Mouse (Mus musculus) liver, embryonic 16.5 days (tissue): ENCODE measurements around the gene Lrrc57. TPM values are rescaled to one million over a fixed set of nuclear protein-coding genes. Genes with fewer than 3 reads are reported as not detected.

Source experiments
- ATAC-seq: fragments of 200-750 bp; cut with Nextera tagmentation; 2 replicates; pipeline ENCODE4 v1.8.0; 2017; ENCODE audit warnings: low read depth, mild to moderate bottlenecking, moderate number of reproducible peaks, moderate library complexity
- H3K27ac ChIP-seq: fragments of 300-500 bp; sonication (generic); 2 replicates; pipeline ENCODE4 v1.5.1; 2014; ENCODE audit warnings: mild to moderate bottlenecking, low read length
- H3K27me3 ChIP-seq: fragments of 300-500 bp; sonication (generic); 2 replicates; pipeline ENCODE4 v1.6.1; 2014; ENCODE audit warnings: low read depth, low read length, mixed read lengths; ENCODE audit not compliant: control insufficient read depth, insufficient read depth
- H3K36me3 ChIP-seq: fragments of 300-500 bp; sonication (generic); 2 replicates; pipeline ENCODE4 v1.6.1; 2014; ENCODE audit warnings: mild to moderate bottlenecking; ENCODE audit not compliant: control insufficient read depth, insufficient read depth
- H3K4me1 ChIP-seq: fragments of 300-500 bp; sonication (generic); 2 replicates; pipeline ENCODE4 v1.6.1; 2014; ENCODE audit warnings: low read depth, low read length, mixed read lengths; ENCODE audit not compliant: control insufficient read depth
- H3K4me2 ChIP-seq: fragments of 300-500 bp; sonication (generic); 2 replicates; pipeline ENCODE4 v1.6.1; 2014; ENCODE audit warnings: low read depth, low read length, mixed read lengths
- H3K4me3 ChIP-seq: fragments of 300-500 bp; sonication (generic); 2 replicates; pipeline ENCODE4 v1.5.1; 2014; ENCODE audit warnings: low read depth, mild to moderate bottlenecking, low read length
- H3K9ac ChIP-seq: fragments of 300-500 bp; sonication (generic); 2 replicates; pipeline ENCODE4 v1.6.1; 2014; ENCODE audit warnings: low read depth, low read length
- H3K9me3 ChIP-seq: fragments of 300-500 bp; sonication (generic); replicated peaks from 2 replicates; pipeline ENCODE4 v1.6.1; 2016; ENCODE audit warnings: low read length; ENCODE audit not compliant: control insufficient read depth
- whole genome bisulfite sequencing: fragments of 180-500 bp; shearing (Covaris S2); extraction: QIAGEN DNeasy Blood & Tissue Kit; methylation state at CpG from one replicate; pipeline ENCODE4 v1.1.7; 2014; ENCODE audit not compliant: insufficient replicate concordance; 5-methylcytosine and 5-hydroxymethylcytosine counted together
- polyA plus RNA-seq: library from polyadenylated mRNA; unstranded; fragments of >200 nt; fragmentation: Nextera tagmentation; extraction: Ambion mirVana; gene quantifications from 2 replicates; pipeline ENCODE4 v1.2.1, GENCODE M21; 2015

The Lrrc57 gene
- polyA plus RNA-seq, 1 experiment from 2014 or later: 11.4 TPM

DNA sequence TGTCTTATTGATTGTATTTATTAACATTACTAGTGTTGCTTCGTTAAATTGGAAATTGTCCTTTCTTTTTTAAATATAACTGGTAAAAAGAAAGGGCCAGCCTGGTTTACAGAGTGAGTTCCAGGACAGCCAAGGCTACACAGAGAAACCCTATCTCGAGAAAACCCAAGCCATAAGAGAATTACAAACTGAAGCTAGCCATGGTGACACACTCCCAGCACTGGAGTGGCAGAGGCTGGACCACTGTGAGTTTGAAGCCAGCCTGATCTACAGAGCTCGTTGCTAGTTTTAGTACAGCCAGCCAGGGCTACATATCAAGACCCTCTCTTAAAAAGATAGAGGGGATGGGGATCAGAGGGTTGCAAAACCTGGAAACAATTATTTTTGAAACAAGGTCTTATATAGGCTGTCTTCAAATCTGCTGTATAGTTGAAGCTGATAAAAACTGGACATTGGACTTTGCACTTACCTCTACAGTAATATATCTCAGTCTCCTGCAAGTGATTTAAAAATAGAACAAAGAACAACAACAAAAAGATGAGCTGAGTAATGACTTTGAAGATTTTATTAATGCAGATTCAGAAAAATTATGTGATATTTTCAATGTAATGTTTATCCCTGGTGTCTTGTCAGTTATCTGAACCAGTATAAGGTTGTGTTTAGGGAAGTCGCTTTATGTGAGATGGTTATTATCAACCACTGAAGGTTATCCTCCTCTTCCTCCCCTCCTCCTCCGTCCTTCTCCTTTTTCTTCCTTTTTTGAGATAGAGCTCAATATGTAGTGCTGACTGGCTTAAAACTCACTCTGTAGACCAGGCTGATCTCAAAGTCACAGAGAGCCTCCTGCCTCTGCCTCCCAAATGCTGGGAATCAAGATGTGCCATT lies 7.2 kb upstream of the Lrrc57 start:
- Histone ChIP-seq H3K4me3 (no peak overlapping the region), H3K36me3 (peaks cover 27% of the 10 kb centered on the region), H3K4me1 (no peaks in the 10 kb centered on the region; the same call in 1 of the 2 replicates), H3K27me3 (no peaks in the 10 kb centered on the region), H3K4me2 (no peak overlapping the region), H3K27ac (no peak overlapping the region), H3K9me3 (no peaks in the 10 kb centered on the region), H3K9ac (no peak overlapping the region)
- 63% methylated on average over 5 of the region's 5 CpGs for WGBS
- ATAC-seq: no peak

DNA sequence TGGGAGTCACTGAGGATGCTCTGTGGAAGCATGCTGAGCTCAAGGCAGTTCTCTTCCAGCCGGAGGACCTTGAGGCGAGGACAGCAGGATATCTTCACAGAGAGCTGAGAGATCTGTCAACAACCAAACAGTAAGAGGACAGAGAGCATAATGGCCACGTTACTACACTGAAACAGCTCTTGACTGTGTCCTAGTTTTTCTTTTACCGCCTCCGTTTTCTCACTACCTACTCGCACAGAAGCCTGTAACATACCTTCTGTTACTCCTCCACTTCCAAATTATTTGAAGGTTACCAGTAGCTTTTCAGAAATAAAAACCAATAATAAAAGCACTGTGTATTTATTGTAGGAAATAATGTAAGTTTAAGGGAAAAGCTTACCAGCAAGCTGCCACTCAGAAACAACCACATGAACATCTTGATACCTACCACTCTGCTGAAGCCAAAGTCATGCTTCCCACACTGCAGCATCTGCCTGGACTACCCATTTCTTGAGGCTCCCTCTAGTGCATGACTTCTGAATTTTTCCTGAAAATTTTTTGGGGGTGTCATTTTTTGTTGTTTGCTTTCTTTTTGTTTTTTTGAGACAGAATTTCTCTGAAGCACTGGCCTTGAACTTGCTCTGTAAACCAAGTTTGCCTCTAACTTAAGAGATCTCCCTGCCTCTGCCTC lies 3.2 kb downstream of the Lrrc57 start:
- Histone ChIP-seq H3K4me1 (peaks cover 16% of the 10 kb centered on the region), H3K9me3 (no peaks in the 10 kb centered on the region), H3K27ac (no peak overlapping the region), H3K4me3 (no peak overlapping the region), H3K9ac (no peak overlapping the region), H3K27me3 (no peaks in the 10 kb centered on the region), H3K4me2 (no peak overlapping the region), H3K36me3 (peaks cover 3% of the 10 kb centered on the region; the same call in 1 of the 2 replicates)
- WGBS: 77% methylated on average over 6 of the region's 6 CpGs
- no peak for ATAC-seq

DNA sequence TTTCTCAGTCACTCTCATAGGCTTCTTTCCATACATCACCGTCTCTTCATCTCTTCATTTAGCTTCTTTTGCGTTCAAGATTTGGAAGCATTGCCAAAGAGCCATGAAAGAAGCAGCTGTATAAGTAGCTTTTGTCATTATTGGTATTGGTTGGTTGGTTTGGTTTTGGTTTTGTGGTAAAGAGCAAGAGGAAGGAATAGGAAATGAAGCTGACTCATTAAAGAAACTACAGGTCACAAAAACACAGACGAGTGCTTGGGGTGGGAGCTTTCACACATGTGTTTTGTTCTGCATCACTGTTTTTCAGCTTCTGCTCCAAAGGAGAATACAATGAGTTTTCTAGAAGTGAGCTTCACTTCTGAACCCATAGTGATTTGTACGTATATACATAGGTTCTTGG lies 9.8 kb downstream of the Lrrc57 start:
- peaks cover 27% of the 10 kb centered on the region for H3K36me3 ChIP-seq
- H3K9me3 ChIP-seq: no peaks in the 10 kb centered on the region
- H3K4me3 ChIP-seq: no peak overlapping the region
- no peaks in the 10 kb centered on the region for H3K27me3 ChIP-seq
- no peak overlapping the region for H3K9ac ChIP-seq
- H3K27ac ChIP-seq: no peak overlapping the region
- H3K4me1 ChIP-seq: no peaks in the 10 kb centered on the region
- H3K4me2 ChIP-seq: no peak overlapping the region
- 72% methylated on average over 4 of the region's 4 CpGs for WGBS
- no peak for ATAC-seq

DNA sequence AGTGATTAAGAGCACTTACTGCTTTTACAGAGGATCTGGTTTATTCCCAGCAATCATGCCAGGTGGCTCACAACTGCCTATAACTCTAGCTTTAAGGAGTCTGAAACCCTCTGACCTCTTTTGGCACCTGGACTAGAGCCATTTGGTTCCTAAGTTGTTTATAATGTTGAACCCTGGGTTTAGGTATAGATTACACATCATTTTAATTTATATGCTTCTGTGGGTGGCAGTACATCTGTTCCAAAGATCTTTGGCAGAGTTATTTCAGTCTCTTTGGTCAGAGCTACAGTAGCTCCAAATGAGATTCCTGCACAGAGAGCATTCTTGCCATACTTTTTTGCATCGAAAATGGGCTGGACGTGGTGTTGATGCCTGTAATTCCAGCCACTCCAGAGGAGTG lies 11.6 kb downstream of the Lrrc57 start:
- Histone ChIP-seq H3K27me3 (no peaks in the 10 kb centered on the region), H3K4me3 (no peak overlapping the region), H3K4me2 (no peak overlapping the region), H3K9me3 (no peaks in the 10 kb centered on the region), H3K27ac (no peak overlapping the region), H3K9ac (no peak overlapping the region), H3K36me3 (peaks cover 30% of the 10 kb centered on the region), H3K4me1 (no peaks in the 10 kb centered on the region)
- ATAC-seq: no peak
- WGBS: 80% methylated on average over 2 of the region's 2 CpGs

DNA sequence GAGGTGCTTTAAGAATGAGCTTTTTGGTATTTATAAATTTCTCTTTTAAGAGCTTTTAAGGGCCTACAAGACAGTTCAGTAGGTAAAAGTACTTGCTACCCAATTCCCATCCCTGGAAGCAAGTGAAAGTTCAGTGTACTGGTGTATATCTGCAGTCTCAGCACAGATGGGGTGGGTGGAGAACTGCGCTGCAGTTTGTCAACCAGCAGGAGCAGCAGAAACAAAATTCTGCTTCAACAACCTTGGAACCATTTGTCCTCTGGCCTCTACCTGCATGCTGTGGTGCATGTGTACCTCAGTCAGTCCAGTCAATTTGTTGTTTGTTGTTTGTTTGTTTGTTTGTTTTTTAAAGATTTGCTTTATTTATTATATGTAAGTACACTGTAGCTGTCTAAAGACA lies 17.1 kb downstream of the Lrrc57 start:
- Histone ChIP-seq H3K4me1 (no peaks in the 10 kb centered on the region; the same call in 1 of the 2 replicates), H3K4me3 (no peak overlapping the region), H3K9me3 (no peaks in the 10 kb centered on the region), H3K36me3 (peaks cover 19% of the 10 kb centered on the region), H3K27ac (no peak overlapping the region), H3K4me2 (no peak overlapping the region), H3K27me3 (no peaks in the 10 kb centered on the region), H3K9ac (no peak overlapping the region)
- ATAC-seq: no peak
- 94% methylated on average over 1 of the region's 1 CpGs for WGBS

DNA sequence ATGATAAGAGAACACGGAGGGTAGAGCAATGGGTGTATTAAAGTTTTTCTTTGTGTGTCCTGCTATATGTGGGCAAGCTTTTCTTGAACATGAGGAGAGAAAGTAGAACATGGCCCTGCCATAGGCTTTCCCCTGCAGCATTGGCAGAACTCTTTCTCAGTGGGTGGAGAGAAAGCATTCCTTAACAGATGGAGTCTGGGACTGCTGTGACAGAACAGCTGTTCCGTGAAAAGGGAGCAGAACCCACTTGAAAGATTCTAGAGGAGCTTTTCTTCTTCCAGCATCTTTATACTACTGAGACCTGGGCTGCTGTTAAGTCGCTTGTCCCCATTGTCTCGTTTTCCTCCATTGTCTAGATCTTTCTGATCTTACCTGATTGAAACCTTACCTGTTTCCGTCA lies 19.6 kb downstream of the Lrrc57 start:
- H3K9me3 ChIP-seq: no peaks in the 10 kb centered on the region
- H3K36me3 ChIP-seq: peaks cover 5% of the 10 kb centered on the region
- H3K4me3 ChIP-seq: no peak overlapping the region
- H3K4me1 ChIP-seq: no peaks in the 10 kb centered on the region; the same call in 1 of the 2 replicates
- no peak for ATAC-seq
- H3K4me2 ChIP-seq: no peak overlapping the region
- H3K9ac ChIP-seq: no peak overlapping the region
- H3K27me3 ChIP-seq: no peaks in the 10 kb centered on the region
- no peak overlapping the region for H3K27ac ChIP-seq
- WGBS: 75% methylated on average over 5 of the region's 5 CpGs

DNA sequence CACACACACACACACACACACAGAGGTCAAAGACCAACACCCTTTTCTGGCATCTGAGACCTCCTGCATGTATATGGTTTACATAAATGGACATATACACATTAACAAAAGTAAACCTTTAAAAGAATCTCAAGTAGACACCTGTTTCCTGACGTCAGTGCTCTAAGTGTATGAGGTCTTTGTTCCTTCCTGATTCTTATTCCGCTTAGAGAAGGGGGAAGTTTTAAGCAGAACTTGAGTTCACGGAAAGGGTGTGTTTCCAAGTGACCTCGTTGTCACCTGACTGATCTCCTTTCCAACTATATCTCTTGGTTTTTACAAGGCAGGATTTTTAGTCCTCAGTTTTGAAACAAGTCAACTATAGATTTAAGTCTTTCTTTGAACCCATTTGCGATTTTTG lies 31.0 kb downstream of the Lrrc57 start:
- H3K27me3 ChIP-seq: no peaks in the 10 kb centered on the region
- no peak overlapping the region for H3K4me2 ChIP-seq
- 30% methylated on average over 5 of the region's 5 CpGs for WGBS
- H3K9ac ChIP-seq: no peak overlapping the region
- no peak overlapping the region for H3K27ac ChIP-seq
- peaks cover 17% of the 10 kb centered on the region for H3K4me1 ChIP-seq
- H3K4me3 ChIP-seq: no peak overlapping the region
- H3K36me3 ChIP-seq: no peaks in the 10 kb centered on the region
- no peaks in the 10 kb centered on the region for H3K9me3 ChIP-seq
- ATAC-seq: 0 out of 2 replicates have a peak, but pooled peaks have one; percentile 37

DNA sequence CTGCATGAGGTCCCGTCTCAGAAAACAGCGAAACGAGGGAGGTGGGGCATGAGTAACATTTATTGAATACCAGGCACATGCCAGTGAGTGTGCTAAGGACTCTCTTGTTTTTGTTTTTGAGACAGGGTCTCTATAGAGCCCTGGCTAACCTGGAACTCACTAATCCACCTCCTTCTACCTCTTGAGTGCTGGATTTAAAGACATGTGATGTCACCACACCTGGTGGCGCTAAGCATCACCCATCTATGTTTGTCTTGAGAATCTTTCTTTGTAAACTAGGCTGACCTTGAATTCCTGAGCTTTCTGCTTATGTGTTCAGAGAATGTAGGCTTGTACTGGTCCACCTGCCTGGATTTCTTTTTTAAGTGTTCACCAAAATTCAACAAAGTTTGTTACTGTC lies 31.5 kb downstream of the Lrrc57 start:
- no peak for ATAC-seq
- no peak overlapping the region for H3K27ac ChIP-seq
- H3K4me1 ChIP-seq: peaks cover 17% of the 10 kb centered on the region
- H3K36me3 ChIP-seq: no peaks in the 10 kb centered on the region
- no peaks in the 10 kb centered on the region for H3K27me3 ChIP-seq
- H3K4me3 ChIP-seq: no peak overlapping the region
- 56% methylated on average over 4 of the region's 4 CpGs for WGBS
- no peaks in the 10 kb centered on the region for H3K9me3 ChIP-seq
- no peak overlapping the region for H3K9ac ChIP-seq
- H3K4me2 ChIP-seq: no peak overlapping the region

GRCm38 (mm10) chr2:120575978-120576377 lies 33.3 kb downstream of the Lrrc57 start:
- H3K4me2 ChIP-seq: no peak overlapping the region
- no peak overlapping the region for H3K9ac ChIP-seq
- WGBS: 22% methylated on average over 2 of the region's 2 CpGs
- H3K27me3 ChIP-seq: no peaks in the 10 kb centered on the region
- H3K36me3 ChIP-seq: no peaks in the 10 kb centered on the region
- no peak overlapping the region for H3K4me3 ChIP-seq
- H3K9me3 ChIP-seq: no peaks in the 10 kb centered on the region
- peaks cover 21% of the 10 kb centered on the region for H3K4me1 ChIP-seq
- no peak overlapping the region for H3K27ac ChIP-seq
- ATAC-seq: peak; percentile 47; the same call in 1 of the 2 replicates
